In genomic region chr4:129876831-129877764, GRCm38 (mm10) we compare ENCODE assay signal across 8 mouse cellular contexts. TPM values are rescaled to one million over a fixed set of nuclear protein-coding genes. Genes with fewer than 3 reads are reported as not detected.
DNase-seq lines count a peak whose midpoint lies in the region; ATAC-seq lines count a peak whose summit lies in the region.

No protein-coding gene starts in this region.

- H3K4me3 ChIP-seq in hindbrain, embryonic 14.5 days (replicated peaks; ENCODE audit: low read length): peak overlapping the region; percentile 18

- peak; percentile 76 for ATAC-seq in hindbrain, embryonic 14.5 days (ENCODE audit: low FRiP score)

- no peaks in the 10 kb centered on the region for H3K36me3 ChIP-seq in hindbrain, embryonic 14.5 days (replicated peaks; ENCODE audit: control insufficient read depth, insufficient read depth)

- H3K9ac ChIP-seq in hindbrain, embryonic 14.5 days: peak overlapping the region; percentile 59

- H3K4me1 ChIP-seq in hindbrain, embryonic 14.5 days (replicated peaks; ENCODE audit: control insufficient read depth, insufficient read depth, low read length): peaks cover 16% of the 10 kb centered on the region; the same call in 1 of the 2 replicates

- peak overlapping the region; percentile 46 for H3K4me2 ChIP-seq in hindbrain, embryonic 14.5 days (replicated peaks)

- DNase-seq in R1 (ENCODE audit: low read depth, low spot score): peak; percentile 96
- DNase-seq in cerebellum, postnatal 10 days: peak; percentile 68 to 74
- peak; percentile 68 to 69 for DNase-seq in frontal cortex, postnatal 36 days (ENCODE audit: low spot score in 2 of 2)
- peak; percentile 78 for DNase-seq in hindbrain, embryonic 14.5 days (ENCODE audit: low spot score)
- peak; percentile 53 to 64 for DNase-seq in layer of hippocampus, postnatal 14 days (ENCODE audit: low spot score in 2 of 2)
- peak; percentile 82 for DNase-seq in lung, postnatal 14 days
- peak; percentile 79 for DNase-seq in retina, embryonic 14.5 days (ENCODE audit: low spot score)
- DNase-seq in thymus, postnatal 25 days: peak; percentile 83

- H3K9me3 ChIP-seq in hindbrain, embryonic 14.5 days (ENCODE audit: control insufficient read depth, low read length): no peaks in the 10 kb centered on the region

- peak overlapping the region; percentile 64 for H3K27ac ChIP-seq in hindbrain, embryonic 14.5 days

- 13% methylated on average over 21 of the region's 21 CpGs for WGBS in hindbrain, embryonic 14.5 days

- no peaks in the 10 kb centered on the region for H3K27me3 ChIP-seq in hindbrain, embryonic 14.5 days (ENCODE audit: control insufficient read depth, insufficient read depth, low read length)

RNA-seq across cellular contexts. Expression of gene Spocd1, which starts 52.0 kb away (rescaled TPM):
- not detected in 2 replicates for polyA plus RNA-seq in hindbrain, embryonic 14.5 days (2014; fragmentation: Nextera tagmentation; extraction: Ambion mirVana)
- under 1 TPM; 0.09 to 0.21 TPM for total RNA-seq in layer of hippocampus, postnatal 14 days (2021)

Comparison
In these comparisons a context has a peak if more than half of its experiments do, and no peak if none do; other contexts are left out.
1. Peak in every context shown above with its lines: DNase-seq, ATAC-seq, H3K4me3 ChIP-seq and H3K27ac ChIP-seq.